In genomic region chr6:28842375-28843276, GRCm38 (mm10) we compare ENCODE assay signal across 9 mouse cellular contexts. TPM values are rescaled to one million over a fixed set of nuclear protein-coding genes. Genes with fewer than 3 reads are reported as not detected.
DNase-seq lines count a peak whose midpoint lies in the region; ATAC-seq and TF ChIP-seq lines count a peak whose summit lies in the region.
"Had no signal": no experiment of that assay in that cellular context is flagged by ENCODE, and none has a peak within 500 bp of the region (broad histone marks: within the 10 kb centered on the region; RNA-seq: fewer than 3 reads in every experiment).

No protein-coding gene starts in this region.

- H3K36me3 ChIP-seq in hindbrain, embryonic 12.5 days, result no peaks in the 10 kb centered on the region
- no peaks in the 10 kb centered on the region for H3K36me3 ChIP-seq in midbrain, embryonic 10.5 days
- no peaks in the 10 kb centered on the region; the same call in 1 of the 2 replicates for H3K36me3 ChIP-seq in intestine, postnatal 0 days (ENCODE audit: control insufficient read depth, insufficient read depth)
- H3K36me3 ChIP-seq: liver, embryonic 15.5 days had no signal

- H3K4me1 ChIP-seq in hindbrain, embryonic 12.5 days, result peaks cover 30% of the 10 kb centered on the region
- H3K4me1 ChIP-seq in midbrain, embryonic 10.5 days, result peaks cover 46% of the 10 kb centered on the region
- H3K4me1 ChIP-seq in intestine, postnatal 0 days (replicated peaks; ENCODE audit: control insufficient read depth, insufficient read depth, low read length), result no peaks in the 10 kb centered on the region
- H3K4me1 ChIP-seq: liver, embryonic 15.5 days had no signal

- H3K27me3 ChIP-seq in hindbrain, embryonic 12.5 days, result no peaks in the 10 kb centered on the region
- H3K27me3 ChIP-seq in midbrain, embryonic 10.5 days (ENCODE audit: low read depth, poor library complexity, severe bottlenecking), result no peaks in the 10 kb centered on the region
- no peaks in the 10 kb centered on the region for H3K27me3 ChIP-seq in intestine, postnatal 0 days (replicated peaks; ENCODE audit: control insufficient read depth, insufficient read depth, low read length)
- H3K27me3 ChIP-seq: liver, embryonic 15.5 days had no signal

- ATAC-seq in hindbrain, embryonic 12.5 days (ENCODE audit: low FRiP score), result peak; percentile 84
- ATAC-seq in erythroblast, adult 5-6 weeks (replicated peaks; ENCODE audit: low FRiP score, poor library complexity, severe bottlenecking), result no peak
- ATAC-seq in intestine, postnatal 0 days, result no peak

- H3K9me3 ChIP-seq in hindbrain, embryonic 12.5 days (replicated peaks), result no peaks in the 10 kb centered on the region
- no peaks in the 10 kb centered on the region for H3K9me3 ChIP-seq in midbrain, embryonic 10.5 days (replicated peaks)
- no peaks in the 10 kb centered on the region for H3K9me3 ChIP-seq in intestine, postnatal 0 days (ENCODE audit: control insufficient read depth)
- H3K9me3 ChIP-seq: liver, embryonic 15.5 days had no signal

- H3K4me3 ChIP-seq in hindbrain, embryonic 12.5 days, result no peak overlapping the region
- H3K4me3 ChIP-seq in midbrain, embryonic 10.5 days, result peak overlapping the region; percentile 16; the same call in 1 of the 2 replicates
- H3K4me3 ChIP-seq in intestine, postnatal 0 days (ENCODE audit: low read depth, low read length), result no peak overlapping the region
- H3K4me3 ChIP-seq: liver, embryonic 15.5 days had no signal

- H3K4me2 ChIP-seq in hindbrain, embryonic 12.5 days (replicated peaks), result no peak overlapping the region
- H3K4me2 ChIP-seq in intestine, postnatal 0 days (replicated peaks; ENCODE audit: low read depth), result no peak overlapping the region
- H3K4me2 ChIP-seq: liver, embryonic 15.5 days had no signal

- no peak overlapping the region for H3K9ac ChIP-seq in hindbrain, embryonic 12.5 days
- no peak overlapping the region for H3K9ac ChIP-seq in intestine, postnatal 0 days (ENCODE audit: low read depth, low read length)
- H3K9ac ChIP-seq: liver, embryonic 15.5 days had no signal

- H3K27ac ChIP-seq in hindbrain, embryonic 12.5 days, result peak overlapping the region; percentile 71
- peak overlapping the region; percentile 79 for H3K27ac ChIP-seq in midbrain, embryonic 10.5 days (replicated peaks)
- no peak overlapping the region for H3K27ac ChIP-seq in intestine, postnatal 0 days (ENCODE audit: low read depth, low read length)
- H3K27ac ChIP-seq: liver, embryonic 15.5 days had no signal

- peak; percentile 12 for DNase-seq in MEL-GATA-1-ER (ENCODE audit: extremely low read depth, low read depth)
- DNase-seq in cerebellum, adult 9-11 months, result peak; percentile 73
- peak; percentile 43 for DNase-seq in midbrain, embryonic 10.5 days (ENCODE audit: low spot score)
- no peak for DNase-seq in lung, postnatal 10 days
- DNase-seq in spleen, postnatal 4 days (ENCODE audit: low spot score in 2 of 2), result no peak

- 26% methylated on average over 4 of the region's 4 CpGs for WGBS in hindbrain, embryonic 12.5 days
- 45% methylated on average over 4 of the region's 4 CpGs for WGBS in midbrain, embryonic 10.5 days
- WGBS in intestine, postnatal 0 days, result 73% methylated on average over 4 of the region's 4 CpGs

- TF ChIP-seq CTCF in intestine, postnatal 0 days (IDR thresholded peaks at IDR 0.05; ENCODE audit: low read depth), result no peak

RNA-seq across cellular contexts. Expression of gene Lrrc4, which starts 11.1 kb away (rescaled TPM):
- polyA plus RNA-seq in hindbrain, embryonic 12.5 days (2016; fragmentation: Nextera tagmentation; extraction: Ambion mirVana), result 3.6 and 4.6 TPM in 2 replicates
- 1.5 and 2.3 TPM in 2 replicates for polyA plus RNA-seq in midbrain, embryonic 10.5 days (2016; fragmentation: Nextera tagmentation; extraction: Ambion mirVana)
- not detected in 2 replicates for total RNA-seq in erythroblast, adult 5-6 weeks (2015; ENCODE audit: low replicate concordance)
- total RNA-seq in erythroblast, adult 5-6 weeks (2017; ENCODE audit: low replicate concordance), result not detected in 2 replicates
- polyA plus RNA-seq in intestine, postnatal 0 days (2015; fragmentation: Nextera tagmentation; extraction: Ambion mirVana), result 2.8 and 3.2 TPM in 2 replicates

Comparison
In these comparisons a context has a peak if more than half of its experiments do, and no peak if none do; other contexts are left out.
1. DNase-seq: peak in MEL-GATA-1-ER (single experiment), cerebellum, adult 9-11 months (single experiment) and midbrain, embryonic 10.5 days (single experiment); none in lung, postnatal 10 days (single experiment) and spleen, postnatal 4 days (0 of 2).